Mouse (Mus musculus): ENCODE results near the gene Car9. TPM values are rescaled to one million over a fixed set of nuclear protein-coding genes. Genes with fewer than 3 reads are reported as not detected.
A peak's percentile ranks its signal among the peaks of the same experiment; 100 is the strongest.

The Car9 gene
- total and polyA plus RNA-seq, 3 experiments: 0.77 to 3.3 TPM; not detected in 1

DNA sequence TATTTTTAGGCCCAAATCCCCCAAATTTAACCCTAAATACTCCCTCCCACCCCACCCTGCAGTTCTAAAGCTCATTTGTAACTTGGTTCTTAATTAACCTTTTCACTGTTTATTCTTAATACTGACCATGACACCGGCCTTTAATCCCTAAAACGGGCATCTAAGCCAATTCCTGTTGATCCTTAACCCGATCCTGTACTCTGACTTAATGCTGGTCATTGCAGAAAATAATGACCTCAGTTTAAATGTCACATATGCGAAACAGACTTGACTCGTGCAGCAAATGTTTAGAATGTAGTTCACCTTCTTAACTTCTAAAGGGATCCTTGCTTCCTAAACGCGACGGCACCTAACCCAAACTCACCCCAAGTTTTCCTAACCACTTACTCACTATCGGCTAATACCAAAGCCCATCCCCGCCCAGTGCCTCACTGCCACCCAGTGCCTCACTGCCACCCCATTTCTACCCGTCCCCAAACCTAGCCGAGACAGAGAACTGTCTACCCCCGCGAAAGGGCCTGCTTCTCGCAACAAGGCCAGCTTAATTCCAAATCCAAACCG is 54.8 kb downstream of the Car9 start:
- Histone ChIP-seq H3K27me3 (ENCODE audit: control insufficient read depth in 1 of 2, insufficient read depth in 2 of 2, low read length in 2 of 2) (no peaks in the 10 kb centered on the region), H3K36me3 (ENCODE audit: control insufficient read depth in 1 of 2, insufficient read depth in 2 of 2, low read length in 2 of 2) (peaks cover 0 to 43% of the 10 kb centered on the region in 2 experiments; a peak in 2 of 4 replicates), H3K79me2 (ENCODE audit: control insufficient read depth, insufficient read depth, low read length, poor library complexity) (peaks cover 50% of the 10 kb centered on the region), H3K9ac (ENCODE audit: control insufficient read depth, low read depth, low read length, poor library complexity, severe bottlenecking) (peak overlapping the region; percentile 92), H3K4me1 (ENCODE audit: control insufficient read depth in 1 of 2, insufficient read depth in 2 of 2, low read length in 2 of 2) (peaks cover 26 to 49% of the 10 kb centered on the region in 2 experiments), H3K4me3 (ENCODE audit: control insufficient read depth in 1 of 2, insufficient read depth in 1 of 2, low read depth in 2 of 2, low read length in 2 of 2) (peak overlapping the region; percentile 81 to 92), H3K27ac (ENCODE audit: control insufficient read depth, low read depth, low read length) (peak overlapping the region; percentile 99), H3K9me3 (replicated peaks; ENCODE audit: insufficient read depth, low read length) (no peaks in the 10 kb centered on the region)
- no peak for TF ChIP-seq CTCF (IDR thresholded peaks at IDR 0.05 in 2 of 3, conservative IDR thresholded peaks at IDR 0.05 in 1 of 3; ENCODE audit: control insufficient read depth in 1 of 3, insufficient read depth in 1 of 3, low read depth in 2 of 3, low read length in 3 of 3, poor library complexity in 1 of 3, severe bottlenecking in 1 of 3)
- TF ChIP-seq MAFK (IDR thresholded peaks at IDR 0.05; ENCODE audit: borderline replicate concordance, low read depth, low read length): no peak
- peak in 1 of 2 experiments; percentile 4; a peak in 1 of 4 replicates for TF ChIP-seq EP300 (IDR thresholded peaks at IDR 0.05; ENCODE audit: low read depth in 1 of 2, low read length in 2 of 2)
- 0 out of 2 replicates have a peak, but pooled peaks have one; percentile 17 for TF ChIP-seq TBP (IDR thresholded peaks at IDR 0.05; ENCODE audit: low read depth, low read length)
- DNase-seq (ENCODE audit: low read depth, low spot score): peak; percentile 66

DNA sequence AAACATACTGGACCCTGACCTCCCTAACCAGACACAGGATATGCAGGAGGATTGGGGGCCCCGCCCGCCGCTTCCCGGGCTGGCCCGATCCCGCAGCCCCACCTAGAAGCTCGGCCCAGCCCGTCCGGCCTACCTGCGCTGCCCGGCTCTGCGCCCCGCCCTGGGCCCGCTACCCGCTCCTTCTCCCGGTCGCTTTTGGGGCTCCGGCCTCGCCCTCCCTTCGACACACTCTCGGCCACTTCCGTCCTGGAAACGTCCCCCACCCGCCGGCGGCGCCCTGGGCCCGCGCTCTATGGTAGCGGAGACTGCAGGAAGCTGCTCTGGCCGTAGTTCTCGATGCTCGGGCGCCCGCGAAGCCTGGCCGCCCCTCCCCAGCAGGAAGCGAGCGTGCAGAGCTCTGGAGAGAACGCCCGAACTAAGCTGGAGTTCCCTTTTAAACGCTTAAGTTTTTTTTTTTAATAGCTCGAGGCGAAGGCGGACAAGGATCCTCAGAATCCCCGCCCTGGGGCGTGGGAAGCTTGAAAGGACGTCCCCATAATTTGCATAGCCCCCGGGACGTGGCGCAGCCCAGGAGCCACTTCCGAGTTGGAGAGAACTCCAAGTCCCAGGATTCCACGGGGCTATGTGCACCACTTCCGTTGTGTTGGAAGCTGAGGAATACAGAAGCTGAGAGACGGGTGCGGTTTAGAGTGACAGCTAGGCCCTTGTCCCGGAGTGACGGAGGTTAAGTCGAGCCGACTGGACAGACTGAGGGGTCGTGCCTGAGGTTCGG is 55.4 kb downstream of the Car9 start, which contains the start of the genes Creb3 and Tln1:
Gene Creb3, plus strand, starts transcription at position 336 of the 772 bp plus-strand sequence.
Gene Tln1, minus strand, starts transcription at position 695 of the 772 bp plus-strand sequence.
- peak; percentile 95 for TF ChIP-seq HCFC1 (IDR thresholded peaks at IDR 0.05; ENCODE audit: low read depth, low read length)
- TF ChIP-seq ELF1 (IDR thresholded peaks at IDR 0.05; ENCODE audit: low read depth, low read length): peak; percentile 98
- TF ChIP-seq BHLHE40 (IDR thresholded peaks at IDR 0.05; ENCODE audit: borderline replicate concordance, low read depth, low read length): no peak
- 0 out of 2 replicates have a peak, but pooled peaks have one; percentile 27 for TF ChIP-seq NRF1 (IDR thresholded peaks at IDR 0.05; ENCODE audit: insufficient read depth, low read depth, low read length, poor library complexity, severe bottlenecking)
- TF ChIP-seq MAZ (IDR thresholded peaks at IDR 0.05; ENCODE audit: low read depth, low read length): peak; percentile 86
- TF ChIP-seq KAT2A (conservative IDR thresholded peaks at IDR 0.05; ENCODE audit: low read depth, low read length): peak; percentile 78
- TF ChIP-seq ZMIZ1 (IDR thresholded peaks at IDR 0.05; ENCODE audit: low read depth, low read length): peak; percentile 36; the same call in 1 of the 2 replicates
- TF ChIP-seq SIN3A (IDR thresholded peaks at IDR 0.05; ENCODE audit: low read length): peak; percentile 90
- 0 out of 2 replicates have a peak, but pooled peaks have one; percentile 36 for TF ChIP-seq MAX (IDR thresholded peaks at IDR 0.05; ENCODE audit: low read length)
- TF ChIP-seq RAD21 (IDR thresholded peaks at IDR 0.05; ENCODE audit: low read depth, low read length): no peak
- peak; percentile 61; the same call in 1 of the 2 replicates for TF ChIP-seq POLR2AphosphoS2 (IDR thresholded peaks at IDR 0.05; ENCODE audit: low read length)
- peak; percentile 92 for TF ChIP-seq ZNF384 (IDR thresholded peaks at IDR 0.05; ENCODE audit: low read depth, low read length)
- 0 out of 4 replicates have a peak, but pooled peaks of 1 of the 2 experiments have one; percentile 3 for TF ChIP-seq EP300 (IDR thresholded peaks at IDR 0.05; ENCODE audit: low read depth in 1 of 2, low read length in 2 of 2)
- TF ChIP-seq TCF12 (IDR thresholded peaks at IDR 0.05; ENCODE audit: low read depth, low read length): no peak; the same call in 1 of the 2 replicates
- peak; percentile 80 for TF ChIP-seq MXI1 (IDR thresholded peaks at IDR 0.05; ENCODE audit: low read depth, low read length)
- peak in 2 of 3 experiments; percentile 34 to 49; a peak in 4 of 6 replicates for TF ChIP-seq CTCF (IDR thresholded peaks at IDR 0.05 in 2 of 3, conservative IDR thresholded peaks at IDR 0.05 in 1 of 3; ENCODE audit: control insufficient read depth in 1 of 3, insufficient read depth in 1 of 3, low read depth in 2 of 3, low read length in 3 of 3, poor library complexity in 1 of 3, severe bottlenecking in 1 of 3)
- peak; percentile 51; the same call in 1 of the 2 replicates for TF ChIP-seq GABPA (IDR thresholded peaks at IDR 0.05; ENCODE audit: low read depth, low read length)
- no peak for TF ChIP-seq MEF2A (IDR thresholded peaks at IDR 0.05; ENCODE audit: extremely low read depth, insufficient replicate concordance, low read depth, low read length, poor library complexity, severe bottlenecking)
- TF ChIP-seq NELFE (IDR thresholded peaks at IDR 0.05; ENCODE audit: low read depth, low read length): peak; percentile 69
- peak; percentile 66; the same call in 1 of the 2 replicates for TF ChIP-seq TBP (IDR thresholded peaks at IDR 0.05; ENCODE audit: low read depth, low read length)
- peak; percentile 61 to 78; a peak in 3 of 4 replicates for TF ChIP-seq POLR2A (IDR thresholded peaks at IDR 0.05; ENCODE audit: control insufficient read depth in 1 of 2, insufficient read depth in 1 of 2, low read depth in 1 of 2, low read length in 2 of 2, poor library complexity in 1 of 2)
- Histone ChIP-seq H3K4me1 (ENCODE audit: control insufficient read depth in 1 of 2, insufficient read depth in 2 of 2, low read length in 2 of 2) (peaks cover 26 to 46% of the 10 kb centered on the region in 2 experiments), H3K27ac (ENCODE audit: control insufficient read depth, low read depth, low read length) (peak within 1 kb of the TSS; percentile 99), H3K9ac (ENCODE audit: control insufficient read depth, low read depth, low read length, poor library complexity, severe bottlenecking) (peak within 1 kb of the TSS; percentile 92), H3K4me3 (ENCODE audit: control insufficient read depth in 1 of 2, insufficient read depth in 1 of 2, low read depth in 2 of 2, low read length in 2 of 2) (peak within 1 kb of the TSS; percentile 82 to 92), H3K36me3 (ENCODE audit: control insufficient read depth in 1 of 2, insufficient read depth in 2 of 2, low read length in 2 of 2) (peaks cover 0 to 40% of the 10 kb centered on the region in 2 experiments; a peak in 2 of 4 replicates), H3K79me2 (ENCODE audit: control insufficient read depth, insufficient read depth, low read length, poor library complexity) (peaks cover 47% of the 10 kb centered on the region), H3K27me3 (ENCODE audit: control insufficient read depth in 1 of 2, insufficient read depth in 2 of 2, low read length in 2 of 2) (no peaks in the 10 kb centered on the region), H3K9me3 (replicated peaks; ENCODE audit: insufficient read depth, low read length) (no peaks in the 10 kb centered on the region)
- peak; percentile 98 for DNase-seq (ENCODE audit: low read depth, low spot score)
